Mouse (Mus musculus) hindbrain, embryonic 16.5 days (tissue): ENCODE data around the gene Gm9857. TPM values are rescaled to one million over a fixed set of nuclear protein-coding genes. Genes with fewer than 3 reads are reported as not detected.

Experiments
- ATAC-seq: fragments of 200-750 bp; cut with Nextera tagmentation; 2 replicates; pipeline ENCODE4 v1.8.0; 2017; ENCODE audit warnings: moderate TSS enrichment, moderate library complexity
- H3K27ac ChIP-seq: fragments of 300-500 bp; sonication (generic); 2 replicates; pipeline ENCODE4 v1.5.1; 2014; ENCODE audit warnings: low read depth, mild to moderate bottlenecking, control low read depth, low read length, moderate library complexity
- H3K27me3 ChIP-seq: fragments of 300-500 bp; sonication (generic); replicated peaks from 2 replicates; pipeline ENCODE4 v1.6.1; 2014; ENCODE audit warnings: low read length; ENCODE audit not compliant: control insufficient read depth, insufficient read depth
- H3K36me3 ChIP-seq: fragments of 300-500 bp; sonication (generic); 2 replicates; pipeline ENCODE4 v1.6.1; 2014; ENCODE audit warnings: mild to moderate bottlenecking, low read length, moderate library complexity, mixed read lengths; ENCODE audit not compliant: control insufficient read depth, insufficient read depth
- H3K4me1 ChIP-seq: fragments of 300-500 bp; sonication (generic); 2 replicates; pipeline ENCODE4 v1.6.1; 2014; ENCODE audit warnings: low read depth, low read length; ENCODE audit not compliant: control insufficient read depth, insufficient read depth
- H3K4me2 ChIP-seq: fragments of 300-500 bp; sonication (generic); 2 replicates; pipeline ENCODE4 v1.6.1; 2014; ENCODE audit warnings: mild to moderate bottlenecking, low read length, control low read depth, moderate library complexity
- H3K4me3 ChIP-seq: fragments of 300-500 bp; sonication (generic); 2 replicates; pipeline ENCODE4 v1.5.1; 2014; ENCODE audit warnings: mild to moderate bottlenecking, low read length, control low read depth, moderate library complexity
- H3K9ac ChIP-seq: fragments of 300-500 bp; sonication (generic); 2 replicates; pipeline ENCODE4 v1.6.1; 2014; ENCODE audit warnings: low read depth, mild to moderate bottlenecking, control low read depth, low read length, moderate library complexity
- H3K9me3 ChIP-seq: fragments of 300-500 bp; sonication (generic); 2 replicates; pipeline ENCODE4 v1.6.1; 2014; ENCODE audit warnings: mild to moderate bottlenecking, low read length, moderate library complexity; ENCODE audit not compliant: control insufficient read depth
- WGBS: fragments of 180-500 bp; shearing (Covaris S2); extraction: QIAGEN DNeasy Blood & Tissue Kit; methylation state at CpG from one replicate; pipeline ENCODE4 v1.1.7; 2014; 5-methylcytosine and 5-hydroxymethylcytosine counted together
- polyA plus RNA-seq: library from polyadenylated mRNA; unstranded; fragments of >200 nt; fragmentation: Nextera tagmentation; extraction: Ambion mirVana; gene quantifications from 2 replicates; pipeline ENCODE4 v1.2.1, GENCODE M21; 2015

The Gm9857 gene
- polyA plus RNA-seq, 1 experiment from 2014 or later: not detected

DNA sequence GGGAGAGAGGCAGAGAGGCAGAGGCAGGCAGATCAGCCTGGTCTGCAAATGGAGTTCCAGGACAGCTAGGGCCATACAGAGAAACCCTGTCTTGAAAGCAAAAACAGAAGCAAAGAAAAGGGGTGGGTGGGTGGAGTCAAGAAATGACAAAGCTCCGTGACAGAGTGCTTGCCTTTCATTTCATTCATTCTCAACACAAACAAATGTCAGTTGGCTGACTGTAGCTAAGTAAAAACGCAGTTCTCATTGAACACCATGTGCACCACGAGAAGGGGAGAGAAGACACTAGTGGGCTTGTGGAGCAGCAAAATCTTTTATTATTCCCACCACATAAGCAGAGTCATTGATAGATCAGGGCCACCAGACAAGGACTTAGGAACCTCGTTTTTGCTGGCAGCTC, 23.4 kb downstream of the Gm9857 start:
- Histone ChIP-seq H3K4me2 (no peak overlapping the region), H3K36me3 (no peaks in the 10 kb centered on the region), H3K9me3 (no peaks in the 10 kb centered on the region), H3K4me1 (peaks cover 3% of the 10 kb centered on the region), H3K27ac (no peak overlapping the region), H3K27me3 (no peaks in the 10 kb centered on the region), H3K9ac (no peak overlapping the region), H3K4me3 (no peak overlapping the region)
- WGBS: 28% methylated on average over 4 of the region's 4 CpGs
- ATAC-seq: no peak

DNA sequence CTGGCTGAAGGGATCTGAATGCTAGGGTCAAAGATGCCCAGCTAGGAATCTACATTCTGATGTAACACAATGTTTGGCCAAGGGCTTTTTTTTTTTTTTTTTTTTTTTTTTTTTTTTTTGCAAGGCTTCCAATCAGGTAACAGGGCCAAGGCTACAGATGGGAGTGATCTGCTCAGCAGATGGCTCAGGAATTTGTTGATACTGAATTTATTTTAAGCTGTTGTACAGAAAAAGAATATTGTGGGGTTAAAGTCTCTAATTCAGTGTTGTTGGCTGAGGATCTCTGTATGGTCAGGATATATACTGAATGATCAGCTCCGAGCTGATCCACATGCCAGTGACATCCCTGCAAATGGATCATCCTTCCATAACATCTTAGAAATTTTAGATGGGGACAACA, 24.2 kb downstream of the Gm9857 start:
- no peak overlapping the region for H3K4me3 ChIP-seq
- no peak overlapping the region for H3K27ac ChIP-seq
- no peaks in the 10 kb centered on the region for H3K9me3 ChIP-seq
- H3K4me2 ChIP-seq: no peak overlapping the region
- no peaks in the 10 kb centered on the region for H3K27me3 ChIP-seq
- no peaks in the 10 kb centered on the region for H3K36me3 ChIP-seq
- 93% methylated on average over 1 of the region's 1 CpGs for WGBS
- H3K4me1 ChIP-seq: peaks cover 3% of the 10 kb centered on the region
- no peak for ATAC-seq
- no peak overlapping the region for H3K9ac ChIP-seq

DNA sequence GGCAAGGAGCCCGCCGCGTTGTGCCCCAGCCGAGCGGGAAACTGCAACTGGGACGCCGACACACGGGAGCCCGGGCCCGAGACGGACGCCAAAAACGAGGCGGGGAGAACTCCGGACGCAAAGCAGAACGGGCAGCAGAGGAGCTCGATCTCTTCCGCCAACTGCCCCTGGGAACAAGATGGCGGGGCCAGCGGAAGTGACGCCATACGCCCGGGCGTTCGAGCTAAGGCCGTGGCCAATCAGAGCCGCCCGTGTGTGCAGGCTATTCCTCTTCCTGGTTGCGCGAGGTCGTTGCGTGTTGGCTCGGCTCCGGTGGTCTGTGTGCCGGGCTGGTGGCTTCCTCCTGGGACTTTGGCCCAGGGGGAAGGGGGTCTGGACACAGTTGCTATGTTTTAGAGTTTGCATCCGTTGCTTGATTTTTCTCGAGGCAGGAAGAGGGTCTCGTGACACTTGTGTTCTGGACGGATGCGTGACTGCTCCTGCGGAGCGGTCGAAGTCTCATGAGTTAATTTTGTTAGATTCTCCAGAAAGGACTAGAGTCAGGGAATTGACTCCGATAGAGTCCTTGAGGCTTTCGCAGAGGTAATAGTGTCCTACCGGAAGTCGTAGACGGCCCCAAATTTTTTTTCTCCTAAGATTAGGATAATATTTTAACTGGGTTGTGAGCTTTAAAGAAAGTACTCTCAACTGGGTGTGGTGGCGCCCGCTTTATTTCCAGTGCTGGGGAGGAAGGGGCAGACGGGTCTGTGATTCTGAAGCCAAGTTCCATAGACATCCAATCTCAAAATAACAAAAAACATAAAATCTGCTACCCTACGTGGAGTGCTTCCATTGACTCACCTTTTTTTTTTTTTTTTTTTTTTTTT, 28.5 kb downstream of the Gm9857 start, which contains the start of gene Prpf38b:
TSS of gene Prpf38b (minus strand) at position 180 of the 866 bp plus-strand sequence.
- H3K4me2 ChIP-seq: peak within 1 kb of the TSS; percentile 84
- no peaks in the 10 kb centered on the region for H3K27me3 ChIP-seq
- H3K4me3 ChIP-seq: peak within 1 kb of the TSS; percentile 98
- WGBS: 1% methylated on average over 51 of the region's 53 CpGs
- H3K27ac ChIP-seq: peak within 1 kb of the TSS; percentile 95
- H3K9me3 ChIP-seq: no peaks in the 10 kb centered on the region
- peak; percentile 99 for ATAC-seq
- H3K4me1 ChIP-seq: peaks cover 19% of the 10 kb centered on the region
- H3K9ac ChIP-seq: peak within 1 kb of the TSS; percentile 92
- H3K36me3 ChIP-seq: no peaks in the 10 kb centered on the region

DNA sequence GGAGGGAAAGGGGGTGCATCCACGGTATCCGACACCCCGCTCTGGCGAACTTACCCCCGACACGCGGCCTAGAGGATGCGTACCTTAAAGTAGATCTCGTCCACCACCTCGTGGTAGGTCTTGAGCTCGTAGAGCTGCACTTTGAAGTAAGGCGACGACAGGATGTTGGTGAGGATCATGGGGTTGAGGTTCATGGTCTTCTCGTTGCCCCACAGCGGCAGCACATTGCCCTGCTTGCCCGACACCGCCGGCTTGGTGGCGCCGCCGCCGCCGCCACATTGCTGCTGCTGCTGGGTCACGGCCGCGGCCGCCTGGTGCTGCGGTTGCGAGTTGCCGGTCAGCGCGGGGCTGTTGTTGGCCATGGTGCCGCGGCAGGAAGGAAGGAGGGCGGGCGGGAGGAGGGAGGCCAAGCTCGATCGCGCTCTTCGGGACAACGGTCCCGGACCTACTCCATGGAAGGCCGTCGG, 29.1 kb downstream of the Gm9857 start:
- peak; percentile 92 for ATAC-seq
- peak overlapping the region; percentile 84 for H3K4me2 ChIP-seq
- H3K27ac ChIP-seq: peak overlapping the region; percentile 95
- peak overlapping the region; percentile 92 for H3K9ac ChIP-seq
- no peaks in the 10 kb centered on the region; the same call in 1 of the 2 replicates for H3K36me3 ChIP-seq
- H3K27me3 ChIP-seq: no peaks in the 10 kb centered on the region
- H3K9me3 ChIP-seq: no peaks in the 10 kb centered on the region
- H3K4me3 ChIP-seq: peak overlapping the region; percentile 98
- WGBS: 0% methylated on average over 42 of the region's 44 CpGs
- H3K4me1 ChIP-seq: peaks cover 19% of the 10 kb centered on the region

DNA sequence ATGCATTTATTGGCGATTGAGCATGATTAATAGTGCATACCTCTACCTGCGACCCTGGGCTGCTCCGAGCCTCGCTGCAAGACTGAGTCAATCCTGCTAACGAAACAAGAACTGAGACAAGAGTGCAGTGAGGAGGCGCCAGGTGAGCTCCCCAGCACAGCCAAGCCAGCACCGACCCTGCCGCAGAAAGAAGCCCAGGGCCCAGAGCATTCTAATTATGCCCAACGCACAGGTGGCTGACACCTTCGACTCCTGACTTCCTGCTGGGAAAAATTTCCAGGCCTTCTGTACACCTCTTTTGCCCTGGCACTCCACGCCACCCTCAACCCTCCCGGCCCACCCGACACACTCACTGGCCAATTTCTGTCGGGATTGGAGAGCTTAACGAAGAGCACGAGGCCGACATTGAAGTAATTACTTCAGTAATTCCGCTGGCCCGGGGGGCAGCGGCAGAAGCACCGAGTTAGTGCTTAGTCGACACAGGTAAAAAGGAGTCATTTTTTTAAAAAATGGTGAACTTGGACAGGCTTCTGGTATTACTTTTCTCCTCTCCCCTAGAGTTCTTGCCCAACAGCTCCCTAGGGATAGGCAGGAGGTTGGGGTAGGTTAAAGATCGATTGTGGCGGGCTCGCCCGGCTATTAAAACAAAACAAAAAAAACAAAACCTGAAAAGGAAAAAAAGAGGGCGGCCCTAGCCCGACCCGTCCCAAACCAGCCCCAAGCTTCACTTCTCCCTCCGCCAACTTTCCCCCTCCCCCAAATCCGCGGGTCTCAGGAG, 29.8 kb downstream of the Gm9857 start:
- H3K27me3 ChIP-seq: no peaks in the 10 kb centered on the region
- peaks cover 4% of the 10 kb centered on the region for H3K36me3 ChIP-seq
- peaks cover 19% of the 10 kb centered on the region for H3K4me1 ChIP-seq
- WGBS: under 1% methylated on average over 30 of the region's 32 CpGs
- ATAC-seq: no peak
- H3K9ac ChIP-seq: peak overlapping the region; percentile 92
- peak overlapping the region; percentile 84 for H3K4me2 ChIP-seq
- peak overlapping the region; percentile 95 for H3K27ac ChIP-seq
- no peaks in the 10 kb centered on the region for H3K9me3 ChIP-seq
- peak overlapping the region; percentile 98 for H3K4me3 ChIP-seq

DNA sequence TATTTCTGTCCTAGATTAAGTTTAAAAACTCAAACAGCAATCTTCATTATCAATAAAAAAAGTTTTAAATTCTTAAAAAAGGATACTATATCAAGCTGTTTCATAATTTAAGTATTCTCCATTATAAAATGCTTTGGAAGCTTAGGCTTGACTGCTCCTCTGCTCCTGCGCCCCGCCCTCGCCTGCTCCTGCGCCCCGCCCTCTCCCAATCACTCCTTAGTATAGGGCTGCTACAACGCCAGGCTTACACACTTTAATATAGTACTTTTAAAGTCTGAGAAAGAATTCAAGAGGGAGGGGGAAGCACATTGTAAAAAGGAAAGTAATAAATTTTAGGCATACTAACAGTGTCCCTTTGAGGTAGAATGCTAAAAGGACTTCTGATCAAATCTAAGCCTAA, 37.3 kb downstream of the Gm9857 start:
- peaks cover 24% of the 10 kb centered on the region for H3K36me3 ChIP-seq
- H3K9ac ChIP-seq: no peak overlapping the region
- no peaks in the 10 kb centered on the region for H3K9me3 ChIP-seq
- H3K4me2 ChIP-seq: no peak overlapping the region
- no peak overlapping the region for H3K27ac ChIP-seq
- no peaks in the 10 kb centered on the region for H3K27me3 ChIP-seq
- 94% methylated on average over 6 of the region's 6 CpGs for WGBS
- ATAC-seq: no peak
- no peaks in the 10 kb centered on the region for H3K4me1 ChIP-seq
- no peak overlapping the region for H3K4me3 ChIP-seq

DNA sequence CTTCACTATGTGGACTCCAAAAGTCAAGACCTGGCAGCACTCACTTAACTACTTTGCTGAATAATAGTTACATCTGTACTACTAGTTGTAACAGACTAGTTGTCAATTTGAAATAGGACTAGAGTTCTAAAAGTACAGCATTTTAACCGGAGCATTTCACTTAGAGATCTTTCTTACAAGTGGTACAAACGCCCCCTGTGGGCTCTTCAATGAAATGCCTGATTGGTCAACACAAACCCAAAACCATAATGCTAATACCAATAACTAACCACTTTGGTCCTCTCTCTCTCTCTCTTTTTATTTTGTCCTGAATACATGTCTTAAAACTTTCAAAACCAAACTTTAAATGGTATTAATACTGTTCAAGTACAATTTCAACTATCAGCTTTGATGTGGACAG, 38.2 kb downstream of the Gm9857 start:
- Histone ChIP-seq H3K36me3 (peaks cover 24% of the 10 kb centered on the region), H3K27ac (no peak overlapping the region), H3K9ac (no peak overlapping the region), H3K4me3 (no peak overlapping the region), H3K27me3 (no peaks in the 10 kb centered on the region), H3K4me2 (no peak overlapping the region), H3K9me3 (no peaks in the 10 kb centered on the region), H3K4me1 (no peaks in the 10 kb centered on the region)
- WGBS: 52% methylated on average over 2 of the region's 2 CpGs
- no peak for ATAC-seq

DNA sequence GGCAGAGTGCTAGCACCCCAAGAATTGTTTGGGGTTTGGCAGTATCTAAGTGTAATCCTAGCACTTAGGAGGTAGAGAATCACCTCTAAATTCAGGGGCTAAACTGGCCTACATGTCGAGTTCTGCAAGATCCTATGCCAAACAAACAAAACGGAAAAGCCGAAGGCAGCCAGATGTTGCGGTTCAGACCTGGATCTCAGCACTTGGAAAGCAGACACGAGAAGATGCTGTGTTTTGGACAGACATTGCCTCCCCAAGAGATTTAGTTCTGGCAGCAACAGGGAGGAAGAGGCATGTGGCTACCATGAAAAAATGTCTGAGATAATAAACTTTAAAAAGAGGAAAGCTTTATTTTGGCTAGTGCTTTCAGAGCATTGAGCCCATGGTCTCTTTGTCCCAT, 39.6 kb downstream of the Gm9857 start:
- 73% methylated on average over 5 of the region's 5 CpGs for WGBS
- no peak for ATAC-seq
- Histone ChIP-seq H3K4me1 (no peaks in the 10 kb centered on the region), H3K27ac (no peak overlapping the region), H3K9me3 (no peaks in the 10 kb centered on the region), H3K9ac (no peak overlapping the region), H3K4me2 (no peak overlapping the region), H3K27me3 (no peaks in the 10 kb centered on the region), H3K36me3 (peaks cover 21% of the 10 kb centered on the region), H3K4me3 (no peak overlapping the region)

DNA sequence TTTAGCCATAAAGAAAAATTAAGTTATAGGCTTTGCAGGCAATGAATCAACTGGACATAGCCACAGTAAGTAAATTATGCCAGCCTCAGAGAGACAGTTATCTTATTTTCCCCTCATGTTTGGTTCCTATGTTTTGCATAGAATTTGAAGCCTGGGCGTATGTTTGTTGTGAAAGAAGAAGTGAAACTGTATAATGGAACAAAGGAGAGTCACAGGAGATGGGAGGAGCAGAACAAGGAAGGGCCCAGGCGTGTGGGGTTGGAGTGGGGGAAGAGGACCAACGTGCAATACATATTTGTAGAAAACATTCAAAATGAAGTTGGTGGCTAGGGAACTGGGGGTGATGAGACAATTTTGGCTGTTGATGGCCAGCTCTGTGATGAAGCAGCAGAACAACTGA, 40.1 kb downstream of the Gm9857 start:
- H3K9me3 ChIP-seq: no peaks in the 10 kb centered on the region
- H3K4me3 ChIP-seq: no peak overlapping the region
- H3K4me2 ChIP-seq: no peak overlapping the region
- 84% methylated on average over 3 of the region's 3 CpGs for WGBS
- no peak overlapping the region for H3K9ac ChIP-seq
- H3K27me3 ChIP-seq: no peaks in the 10 kb centered on the region
- peaks cover 18% of the 10 kb centered on the region for H3K36me3 ChIP-seq
- no peaks in the 10 kb centered on the region for H3K4me1 ChIP-seq
- no peak overlapping the region for H3K27ac ChIP-seq
- ATAC-seq: no peak
